Mouse (Mus musculus) neural tube, embryonic 13.5 days (tissue): ENCODE measurements around the gene Bach2. TPM values are rescaled to one million over a fixed set of nuclear protein-coding genes. Genes with fewer than 3 reads are reported as not detected.

Source experiments
- ATAC-seq: fragments of 200-750 bp; cut with Nextera tagmentation; 2 replicates; pipeline ENCODE4 v1.8.0; 2017; ENCODE audit warnings: low read depth, mild to moderate bottlenecking, moderate TSS enrichment, moderate library complexity
- H3K27ac ChIP-seq: fragments of 300-500 bp; sonication (generic); replicated peaks from 2 replicates; pipeline ENCODE4 v1.5.1; 2015; ENCODE audit warnings: moderate library complexity, mild to moderate bottlenecking, inconsistent platforms
- H3K27me3 ChIP-seq: fragments of 300-500 bp; sonication (generic); 2 replicates; pipeline ENCODE4 v1.6.1; 2015; ENCODE audit warnings: mild to moderate bottlenecking, inconsistent platforms
- H3K36me3 ChIP-seq: fragments of 300-500 bp; sonication (generic); 2 replicates; pipeline ENCODE4 v1.6.1; 2015; ENCODE audit warnings: mild to moderate bottlenecking, inconsistent platforms
- H3K4me1 ChIP-seq: fragments of 300-500 bp; sonication (generic); replicated peaks from 2 replicates; pipeline ENCODE4 v1.6.1; 2015; ENCODE audit warnings: inconsistent platforms
- H3K4me2 ChIP-seq: fragments of 300-500 bp; sonication (generic); 2 replicates; pipeline ENCODE4 v1.6.1; 2015; ENCODE audit warnings: inconsistent platforms, mild to moderate bottlenecking, moderate library complexity
- H3K4me3 ChIP-seq: fragments of 300-500 bp; sonication (generic); 2 replicates; pipeline ENCODE4 v1.5.1; 2015; ENCODE audit warnings: mild to moderate bottlenecking, inconsistent platforms
- H3K9ac ChIP-seq: fragments of 300-500 bp; sonication (generic); 2 replicates; pipeline ENCODE4 v1.6.1; 2015; ENCODE audit warnings: moderate library complexity, mild to moderate bottlenecking, inconsistent platforms
- H3K9me3 ChIP-seq: fragments of 300-500 bp; sonication (generic); 2 replicates; pipeline ENCODE4 v1.6.1; 2016; ENCODE audit warnings: inconsistent platforms
- WGBS: fragments of 180-500 bp; shearing (Covaris S2); methylation state at CpG from one replicate; pipeline ENCODE4 v1.1.7; 2015; 5-methylcytosine and 5-hydroxymethylcytosine counted together
- polyA plus RNA-seq: library from polyadenylated mRNA; unstranded; fragments of >200 nt; fragmentation: Nextera tagmentation; extraction: Ambion mirVana; gene quantifications from 2 replicates; pipeline ENCODE4 v1.2.1, GENCODE M21; 2015

Bach2 gene
- polyA plus RNA-seq, 1 experiment from 2014 or later = 37.7 TPM

DNA sequence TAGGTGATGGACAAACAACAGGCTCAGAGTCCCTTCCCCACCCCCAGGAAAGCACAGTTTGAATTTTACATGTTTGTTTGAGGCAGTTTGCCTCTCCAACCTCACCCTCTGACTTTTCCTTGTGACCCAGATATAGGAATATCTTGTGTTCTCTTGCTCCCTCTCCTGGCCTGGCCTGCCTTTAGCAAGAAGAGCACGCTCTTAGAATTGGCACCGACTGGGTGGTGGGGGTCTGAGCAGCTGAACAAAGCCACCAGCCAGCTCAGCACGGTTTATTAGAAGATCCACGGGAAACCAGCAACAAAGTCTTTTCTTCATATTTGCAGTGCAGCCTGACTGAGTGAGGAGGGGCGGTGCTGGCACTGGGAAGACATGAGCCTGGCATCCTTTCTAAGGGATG is 299.5 kb downstream of the Bach2 start:
- Histone ChIP-seq H3K27me3 (no peaks in the 10 kb centered on the region), H3K9me3 (no peaks in the 10 kb centered on the region), H3K4me2 (no peak overlapping the region), H3K4me3 (no peak overlapping the region), H3K9ac (peak overlapping the region; percentile 9), H3K36me3 (no peaks in the 10 kb centered on the region), H3K4me1 (peaks cover 57% of the 10 kb centered on the region), H3K27ac (peak overlapping the region; percentile 83)
- WGBS = 10% methylated on average over 5 of the region's 5 CpGs
- peak; percentile 87 for ATAC-seq

DNA sequence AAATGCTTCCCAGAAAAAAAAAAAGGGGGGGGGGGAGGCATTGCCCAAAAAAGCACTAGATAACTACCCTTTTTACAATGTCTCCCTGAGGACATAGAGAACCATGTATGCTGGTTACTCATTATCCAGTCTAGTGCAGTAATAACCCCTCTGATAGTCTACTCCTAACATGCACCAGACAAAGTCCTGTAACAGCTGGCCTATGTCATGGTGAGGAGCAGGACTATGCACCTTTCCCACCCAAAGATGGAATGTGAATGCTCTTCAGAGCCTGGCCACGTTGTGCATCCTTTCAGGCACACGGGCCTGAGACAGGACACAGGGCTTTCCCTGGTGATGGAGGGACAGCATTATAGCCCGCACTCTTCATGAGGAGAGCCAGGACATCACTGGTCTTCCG is 299.9 kb downstream of the Bach2 start:
- no peaks in the 10 kb centered on the region for H3K9me3 ChIP-seq
- H3K4me3 ChIP-seq = no peak overlapping the region
- ATAC-seq = peak; percentile 65
- no peaks in the 10 kb centered on the region for H3K36me3 ChIP-seq
- WGBS = 60% methylated on average over 4 of the region's 4 CpGs
- H3K27me3 ChIP-seq = no peaks in the 10 kb centered on the region
- H3K27ac ChIP-seq = peak overlapping the region; percentile 83
- peak overlapping the region; percentile 9 for H3K9ac ChIP-seq
- peaks cover 53% of the 10 kb centered on the region for H3K4me1 ChIP-seq
- H3K4me2 ChIP-seq = no peak overlapping the region

DNA sequence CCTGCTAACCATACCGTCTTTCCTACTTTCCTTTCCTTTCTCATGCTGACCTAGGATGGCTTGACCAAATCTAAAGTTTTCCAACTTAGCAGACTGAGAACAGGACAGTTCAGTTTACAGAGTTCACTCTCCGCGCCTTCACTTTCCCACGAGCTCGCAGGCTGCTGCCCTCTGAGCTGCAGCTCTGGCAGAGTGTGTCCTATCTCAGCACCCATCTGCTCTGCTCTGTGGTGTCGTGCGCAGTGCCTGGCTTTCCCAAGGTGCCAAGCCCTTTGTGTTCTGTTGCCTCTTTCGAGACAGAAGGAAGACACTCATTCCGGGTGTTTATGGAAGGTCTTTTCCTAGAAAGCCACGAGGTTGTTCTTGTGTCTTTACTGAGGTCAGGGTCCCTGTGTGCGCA is 300.4 kb downstream of the Bach2 start:
- Histone ChIP-seq H3K4me1 (peaks cover 48% of the 10 kb centered on the region), H3K4me2 (no peak overlapping the region), H3K27ac (peak overlapping the region; percentile 83), H3K9ac (peak overlapping the region; percentile 27; the same call in 1 of the 2 replicates), H3K4me3 (no peak overlapping the region), H3K9me3 (no peaks in the 10 kb centered on the region), H3K36me3 (no peaks in the 10 kb centered on the region), H3K27me3 (no peaks in the 10 kb centered on the region)
- WGBS = 73% methylated on average over 11 of the region's 11 CpGs
- ATAC-seq = no peak

- H3K27me3 ChIP-seq = no peaks in the 10 kb centered on the region
- H3K4me3 ChIP-seq = no peak overlapping the region
- H3K4me2 ChIP-seq = no peak overlapping the region
- WGBS = 84% methylated on average over 14 of the region's 14 CpGs
- no peaks in the 10 kb centered on the region for H3K36me3 ChIP-seq
- no peak overlapping the region for H3K27ac ChIP-seq
- no peaks in the 10 kb centered on the region for H3K4me1 ChIP-seq
- no peak for ATAC-seq
- no peaks in the 10 kb centered on the region for H3K9me3 ChIP-seq
- no peak overlapping the region for H3K9ac ChIP-seq
Observed at GRCm38 (mm10) chr4:32544821-32545545, 306.4 kb downstream of the Bach2 start.

DNA sequence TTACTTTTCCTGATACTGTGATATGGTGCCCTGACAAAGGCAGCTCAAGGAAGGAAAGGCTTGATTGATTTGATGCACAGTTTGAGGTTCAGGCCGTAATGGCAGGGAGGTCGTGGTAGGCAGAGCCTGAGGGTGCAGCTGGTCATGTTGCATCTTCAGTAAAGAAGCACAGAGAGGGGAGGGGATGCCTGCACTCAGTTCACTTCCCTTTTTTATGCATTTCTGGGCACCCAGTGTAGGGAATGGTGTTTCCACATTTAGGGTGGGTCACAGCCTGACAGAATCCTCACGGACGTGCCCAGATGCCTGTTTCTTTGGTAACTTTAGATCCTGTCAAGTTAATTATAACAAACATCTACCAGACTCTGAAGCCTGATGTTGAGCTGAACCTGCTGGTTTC is 306.9 kb downstream of the Bach2 start:
- Histone ChIP-seq H3K4me3 (no peak overlapping the region), H3K4me2 (no peak overlapping the region), H3K9ac (no peak overlapping the region), H3K9me3 (no peaks in the 10 kb centered on the region), H3K36me3 (no peaks in the 10 kb centered on the region), H3K27ac (no peak overlapping the region), H3K27me3 (no peaks in the 10 kb centered on the region), H3K4me1 (no peaks in the 10 kb centered on the region)
- WGBS = 81% methylated on average over 4 of the region's 4 CpGs
- no peak for ATAC-seq

- Histone ChIP-seq H3K27ac (no peak overlapping the region), H3K4me3 (no peak overlapping the region), H3K9me3 (no peaks in the 10 kb centered on the region), H3K4me2 (no peak overlapping the region), H3K9ac (no peak overlapping the region), H3K36me3 (no peaks in the 10 kb centered on the region), H3K27me3 (no peaks in the 10 kb centered on the region), H3K4me1 (no peaks in the 10 kb centered on the region)
- no peak for ATAC-seq
- 81% methylated on average over 1 of the region's 1 CpGs for WGBS
Observed at GRCm38 (mm10) chr4:32549150-32549549, 310.5 kb downstream of the Bach2 start.

- 48% methylated on average over 4 of the region's 4 CpGs for WGBS
- no peak for ATAC-seq
- no peaks in the 10 kb centered on the region for H3K27me3 ChIP-seq
- no peak overlapping the region for H3K27ac ChIP-seq
- no peak overlapping the region for H3K4me2 ChIP-seq
- H3K9me3 ChIP-seq = no peaks in the 10 kb centered on the region
- H3K4me3 ChIP-seq = no peak overlapping the region
- H3K36me3 ChIP-seq = no peaks in the 10 kb centered on the region
- no peaks in the 10 kb centered on the region for H3K4me1 ChIP-seq
- H3K9ac ChIP-seq = no peak overlapping the region
Observed at GRCm38 (mm10) chr4:32551337-32551736, 312.7 kb downstream of the Bach2 start.

DNA sequence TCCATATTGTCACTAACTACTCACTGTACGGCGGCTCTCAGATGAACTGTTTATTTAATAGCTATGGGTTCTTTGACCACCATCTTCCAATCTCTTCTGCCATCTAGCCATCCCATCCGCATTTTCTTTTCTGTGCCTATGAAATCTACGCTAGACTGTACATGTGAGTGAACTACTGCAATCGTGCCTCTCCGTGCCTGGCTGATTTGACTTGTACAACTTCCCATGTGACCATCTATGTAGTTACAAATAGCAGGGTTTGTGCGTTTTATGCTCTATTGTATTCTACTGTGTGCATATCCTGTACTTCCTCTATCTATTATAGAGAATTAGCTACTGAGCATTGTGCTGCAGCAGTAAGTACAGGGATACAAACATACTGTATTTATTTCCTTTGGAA is 316.9 kb downstream of the Bach2 start:
- Histone ChIP-seq H3K9me3 (no peaks in the 10 kb centered on the region), H3K4me2 (no peak overlapping the region), H3K27me3 (no peaks in the 10 kb centered on the region), H3K4me1 (peaks cover 5% of the 10 kb centered on the region), H3K27ac (no peak overlapping the region), H3K4me3 (no peak overlapping the region), H3K36me3 (0 out of 2 replicates have a peak, but pooled peaks cover 7% of the 10 kb centered on the region), H3K9ac (no peak overlapping the region)
- 92% methylated on average over 7 of the region's 7 CpGs for WGBS
- ATAC-seq = no peak

- ATAC-seq = no peak
- Histone ChIP-seq H3K4me2 (no peak overlapping the region), H3K9ac (peak overlapping the region; percentile 46; the same call in 1 of the 2 replicates), H3K4me1 (peaks cover 33% of the 10 kb centered on the region), H3K9me3 (no peaks in the 10 kb centered on the region), H3K27ac (peak overlapping the region; percentile 76), H3K36me3 (peaks cover 42% of the 10 kb centered on the region), H3K27me3 (no peaks in the 10 kb centered on the region), H3K4me3 (no peak overlapping the region)
- WGBS = 32% methylated on average over 6 of the region's 6 CpGs
Observed at GRCm38 (mm10) chr4:32560246-32560645, 321.6 kb downstream of the Bach2 start.

- Histone ChIP-seq H3K9me3 (no peaks in the 10 kb centered on the region), H3K9ac (peak overlapping the region; percentile 18), H3K4me1 (peaks cover 33% of the 10 kb centered on the region), H3K27me3 (no peaks in the 10 kb centered on the region), H3K27ac (peak overlapping the region; percentile 76), H3K36me3 (peaks cover 45% of the 10 kb centered on the region), H3K4me3 (no peak overlapping the region), H3K4me2 (0 out of 2 replicates have a peak overlapping the region, but pooled peaks have one; percentile 1)
- ATAC-seq = peak; percentile 66; the same call in 1 of the 2 replicates
- WGBS = 41% methylated on average over 8 of the region's 8 CpGs
Observed at GRCm38 (mm10) chr4:32560724-32561554, 322.3 kb downstream of the Bach2 start.

GRCm38 (mm10) chr4:32561555-32562095 is 323.0 kb downstream of the Bach2 start:
- 41% methylated on average over 12 of the region's 12 CpGs for WGBS
- H3K9ac ChIP-seq = peak overlapping the region; percentile 18
- H3K36me3 ChIP-seq = peaks cover 52% of the 10 kb centered on the region
- peak overlapping the region; percentile 76 for H3K27ac ChIP-seq
- ATAC-seq = peak; percentile 79
- no peak overlapping the region for H3K4me3 ChIP-seq
- no peaks in the 10 kb centered on the region for H3K27me3 ChIP-seq
- H3K4me1 ChIP-seq = peaks cover 33% of the 10 kb centered on the region
- H3K4me2 ChIP-seq = 0 out of 2 replicates have a peak overlapping the region, but pooled peaks have one; percentile 1
- no peaks in the 10 kb centered on the region for H3K9me3 ChIP-seq
